Mouse (Mus musculus) testis, adult 2 months (tissue): Measurements from ENCODE around the gene Sash1.

ENCODE experiments used
- CTCF ChIP-seq: fragments of 200-500 bp; IDR thresholded peaks from 2 replicates; pipeline ENCODE4 v1.5.1; 2012; ENCODE audit warnings: low read depth, mild to moderate bottlenecking, inconsistent platforms, low read length, moderate library complexity; ENCODE audit not compliant: control insufficient read depth, insufficient read depth, insufficient replicate concordance
- POLR2A ChIP-seq: fragments of 200-500 bp; IDR thresholded peaks from 2 replicates; pipeline ENCODE4 v1.6.1; 2012; ENCODE audit warnings: low read depth, mild to moderate bottlenecking, inconsistent platforms, low read length, moderate library complexity; ENCODE audit not compliant: control insufficient read depth

DNA sequence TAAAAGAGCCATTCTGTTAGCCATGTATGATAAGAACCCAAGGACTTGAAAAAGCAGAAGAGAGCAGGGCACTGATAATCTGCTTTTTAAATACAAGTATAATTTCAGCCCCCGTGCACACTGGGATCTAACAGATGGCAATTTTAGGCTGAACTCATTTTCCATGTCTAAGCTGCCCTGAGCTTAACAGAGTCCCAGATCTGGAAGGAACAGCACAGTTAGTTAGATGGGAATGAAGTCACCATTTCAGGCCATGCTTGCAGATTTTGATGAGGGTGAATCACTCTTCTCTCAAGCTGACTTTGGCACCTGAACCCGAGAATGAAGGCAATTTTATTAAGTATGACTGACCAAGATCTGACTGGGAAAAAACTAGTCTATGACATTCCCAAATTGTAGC is 28.9 kb downstream of the Sash1 start:
- TF ChIP-seq CTCF (no peak), POLR2A (no peak)
